Mouse (Mus musculus) monocyte, adult 59 days (primary cell): ENCODE measurements around the gene Adgrg3. TPM values are rescaled to one million over a fixed set of nuclear protein-coding genes. Genes with fewer than 3 reads are reported as not detected.

ENCODE experiments used
- total RNA-seq, 2 experiments: library from RNA; stranded (reverse); gene quantifications; one replicate each; pipeline ENCODE4 v1.2.4; 2023

Adgrg3 gene
- total RNA-seq = under 1 TPM; 0.64 to 0.68 TPM

DNA sequence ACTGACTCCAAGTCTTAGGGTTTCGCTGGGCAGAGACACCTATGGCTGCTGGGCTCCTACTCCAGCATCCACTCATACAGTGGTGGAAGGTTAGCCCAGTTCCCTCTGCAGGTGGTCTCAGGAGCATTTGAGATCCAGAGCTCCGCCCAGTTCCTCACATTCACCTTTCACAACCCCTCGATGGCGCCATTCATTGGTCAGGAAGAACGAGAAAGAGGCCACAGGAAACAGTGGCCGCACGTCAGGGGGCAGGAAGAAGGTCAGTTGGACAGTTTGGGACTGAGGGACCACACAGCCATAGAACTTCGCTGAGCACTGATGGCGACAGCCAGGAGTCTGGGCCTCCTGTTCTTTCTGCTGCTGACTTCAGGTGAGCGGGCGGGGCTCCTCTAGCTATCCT is at the start of gene Adgrg3:
Gene Adgrg3 (plus strand): TSS at position 242 of the 400 bp plus-strand sequence.

DNA sequence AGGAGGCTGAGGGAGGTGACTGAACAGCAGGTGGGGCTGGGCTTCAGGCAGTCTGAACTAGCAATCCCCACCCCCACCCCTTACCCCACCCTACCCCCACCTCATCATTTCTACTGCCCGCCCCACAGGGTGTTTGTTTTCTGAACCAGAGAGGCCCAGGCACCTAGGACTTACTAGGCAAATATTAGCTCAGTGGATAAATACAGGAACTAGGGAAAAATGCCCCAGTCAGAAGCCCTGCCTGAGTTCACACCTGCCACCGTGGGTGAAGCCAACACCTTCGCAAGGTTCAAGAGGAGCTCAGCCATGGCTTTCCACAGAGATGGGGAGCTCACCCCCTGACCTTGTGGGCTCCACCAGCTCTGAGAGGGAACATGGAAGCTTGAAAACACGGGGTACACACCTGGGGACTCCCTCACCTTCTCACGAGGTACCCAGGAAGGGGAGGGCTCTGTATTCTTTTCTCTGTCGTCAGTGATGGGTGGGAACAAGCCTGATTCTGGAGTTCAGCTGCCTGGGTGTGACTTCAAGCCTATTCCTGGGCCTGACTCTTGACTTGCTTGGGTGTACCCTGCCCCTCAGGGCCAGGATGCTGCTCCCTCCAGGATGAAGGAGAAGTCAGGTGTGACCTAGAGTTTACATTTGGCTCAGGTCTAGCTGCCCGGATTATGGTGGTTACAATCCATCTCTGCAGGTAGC is 42.9 kb upstream of the Adgrg3 start, which contains the start of gene Adgrg1:
Gene Adgrg1 (plus strand): TSS at position 285 of the 699 bp plus-strand sequence.

GRCm38 (mm10) chr8:95054927-95055510 is 37.5 kb downstream of the Adgrg3 start, which contains the start of gene Drc7:
TSS of gene Drc7 (plus strand) at chr8:95055103.

GRCm38 (mm10) chr8:95080381-95081341 is 63.2 kb downstream of the Adgrg3 start, which contains the start of gene Katnb1:
TSS of gene Katnb1 (plus strand) at chr8:95081186.

Other genes with a start within 250 kb of the Adgrg3 start
- under 1 TPM; 0.18 to 0.24 TPM for gene Cx3cl1, start 245.7 kb upstream of the Adgrg3 start, total RNA-seq
- not detected for gene Ccl17, start 207.2 kb upstream of the Adgrg3 start, total RNA-seq
- 10 to 100 TPM; 29.1 to 29.5 TPM for gene Coq9, start 179.4 kb upstream of the Adgrg3 start, total RNA-seq
- gene Ciapin1, start 179.3 kb upstream of the Adgrg3 start, total RNA-seq = 10 to 100 TPM; 27.6 to 37.1 TPM
- 10 to 100 TPM; 38.4 to 48.2 TPM for gene Polr2c, start 160.2 kb upstream of the Adgrg3 start, total RNA-seq
- gene Dok4, start 141.4 kb upstream of the Adgrg3 start, total RNA-seq = 1 to 10 TPM; 3.0 to 3.3 TPM
- gene Ccdc102a, start 99.6 kb upstream of the Adgrg3 start, total RNA-seq = 10 to 100 TPM; 24.1 to 24.9 TPM
- 10 to 100 TPM; 65.2 to 67.1 TPM for gene Adgrg5, start 94.0 kb upstream of the Adgrg3 start, total RNA-seq
- gene Adgrg1, start 42.9 kb upstream of the Adgrg3 start, total RNA-seq = 1 to 10 TPM; 2.0 to 2.4 TPM
- not detected for gene Drc7, start 37.4 kb downstream of the Adgrg3 start, total RNA-seq
- 1 to 10 TPM; 6.3 to 9.9 TPM for gene Katnb1, start 63.5 kb downstream of the Adgrg3 start, total RNA-seq
- gene Kifc3, start 185.1 kb downstream of the Adgrg3 start, total RNA-seq = 10 to 100 TPM; 71.4 to 75.3 TPM